Mouse (Mus musculus) mesoderm, embryonic 11.5 days (tissue): ENCODE results near the gene Gna15.

Experiments used
- DNase-seq: peaks from one replicate; pipeline ENCODE4 v3.0.0-alpha.2; 2012; ENCODE audit warnings: low read depth, low spot score

Gene Gna15

GRCm38 (mm10) chr10:81495616-81496263 lies 28.3 kb downstream of the Gna15 start:
- DNase-seq: peak; percentile 32

GRCm38 (mm10) chr10:81495151-81495550 lies 28.9 kb downstream of the Gna15 start:
- no peak for DNase-seq

DNA sequence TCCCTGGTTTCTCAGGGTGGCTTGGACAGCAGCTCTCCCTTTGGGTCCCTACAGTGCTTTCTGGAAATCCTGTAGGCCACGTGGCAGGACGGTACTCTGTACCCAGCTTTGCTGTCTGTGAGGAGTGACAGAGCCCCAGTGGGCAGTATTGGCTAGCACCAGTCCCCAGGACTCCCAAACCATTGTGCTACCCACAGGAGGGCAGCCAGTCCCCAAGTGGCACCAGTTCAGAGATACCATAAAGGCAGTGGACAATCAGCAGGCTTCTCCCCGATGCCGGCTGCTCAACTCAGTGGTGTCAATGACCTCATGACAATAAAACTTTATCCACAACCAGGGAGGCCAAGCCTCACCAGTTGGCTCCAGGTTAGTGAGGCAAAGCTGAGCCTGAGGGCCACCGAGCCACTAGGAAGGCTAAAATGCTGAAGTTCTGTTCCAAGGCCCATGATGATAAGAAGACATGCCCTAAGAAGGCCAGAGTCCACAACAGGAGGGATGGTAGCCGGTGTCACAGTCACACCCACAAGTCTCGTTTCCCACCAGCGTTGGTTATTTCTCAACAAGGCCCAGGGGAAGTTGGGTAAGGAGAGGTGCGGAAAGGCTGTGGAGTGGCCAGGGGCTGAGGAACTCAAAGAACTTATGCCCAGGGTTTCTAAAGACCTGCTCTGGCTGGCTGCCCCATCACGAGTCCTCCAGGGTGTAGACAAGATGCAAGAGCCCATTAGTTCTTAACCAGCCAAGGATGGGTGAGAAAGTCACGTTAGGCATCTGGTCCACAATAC lies 29.6 kb downstream of the Gna15 start:
- no peak for DNase-seq

- no peak for DNase-seq
Observed at GRCm38 (mm10) chr10:81493601-81494220, 30.3 kb downstream of the Gna15 start.

GRCm38 (mm10) chr10:81492606-81493240 lies 31.3 kb downstream of the Gna15 start:
- no peak for DNase-seq

GRCm38 (mm10) chr10:81491018-81491417 lies 33.0 kb downstream of the Gna15 start:
- no peak for DNase-seq

DNA sequence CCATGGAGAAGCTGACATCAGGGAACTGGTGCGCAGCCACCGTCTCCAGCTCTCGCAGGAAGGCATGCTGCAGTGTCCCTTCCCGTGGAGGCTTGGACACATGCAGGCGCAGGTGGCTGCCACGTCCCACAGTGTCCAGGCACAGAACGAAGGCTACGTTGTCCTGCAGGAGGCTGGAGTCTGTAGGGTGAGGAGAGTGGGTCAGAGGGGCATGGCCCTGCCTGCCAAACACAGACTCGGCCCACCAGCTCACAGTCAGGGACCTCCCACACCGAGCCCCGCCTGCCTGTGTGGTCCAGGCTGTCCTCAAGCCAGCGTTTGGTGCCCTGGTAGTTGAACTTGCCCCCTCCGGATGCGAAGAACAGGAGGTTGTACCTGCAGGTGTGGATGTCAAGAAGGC lies 34.1 kb downstream of the Gna15 start:
- DNase-seq: no peak

GRCm38 (mm10) chr10:81488081-81488480 lies 35.9 kb downstream of the Gna15 start:
- no peak for DNase-seq

- no peak for DNase-seq
Observed at GRCm38 (mm10) chr10:81486496-81486895, 37.5 kb downstream of the Gna15 start.

- DNase-seq: no peak
Observed at GRCm38 (mm10) chr10:81485479-81486018, 38.5 kb downstream of the Gna15 start.

DNA sequence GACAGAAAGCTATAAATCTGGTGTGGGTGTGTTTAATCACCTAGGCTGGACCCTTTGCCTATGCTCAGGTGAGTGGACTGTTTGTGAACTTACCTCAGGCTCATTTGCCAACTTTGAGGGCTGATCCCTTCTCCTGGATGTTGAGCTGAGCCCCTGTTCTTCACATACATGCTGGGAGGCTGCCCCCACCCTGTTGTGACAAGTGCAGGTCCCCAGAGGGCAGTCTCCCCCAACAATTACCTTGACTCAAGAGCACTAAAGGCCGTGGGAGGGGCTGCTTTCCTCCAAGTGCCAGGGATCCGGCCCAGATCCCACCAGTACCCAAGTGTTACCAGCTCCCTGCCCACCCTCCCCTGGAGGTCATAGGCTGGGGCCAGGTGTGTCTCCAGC lies 39.0 kb downstream of the Gna15 start:
- DNase-seq: no peak

GRCm38 (mm10) chr10:81484441-81485059 lies 39.5 kb downstream of the Gna15 start:
- DNase-seq: peak; percentile 39

DNA sequence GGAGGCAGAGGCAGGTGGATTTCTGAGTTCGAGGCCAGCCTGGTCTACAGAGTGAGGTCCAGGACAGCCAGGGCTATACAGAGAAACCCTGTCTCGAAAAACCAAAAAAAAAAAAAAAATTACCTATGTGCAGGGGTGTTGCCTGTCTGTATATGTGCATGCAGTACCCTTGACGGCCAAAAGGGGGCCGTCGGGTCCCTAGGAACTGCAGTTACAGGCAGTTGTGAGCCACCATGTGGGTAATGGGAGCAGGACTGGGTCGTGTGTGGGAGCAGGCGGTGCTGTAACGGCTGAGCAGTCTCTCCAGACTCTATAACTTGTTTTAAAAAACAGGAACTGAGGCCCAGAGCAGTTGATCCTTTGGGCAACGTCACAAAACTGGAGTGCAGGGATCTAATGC lies 40.0 kb downstream of the Gna15 start:
- DNase-seq: peak; percentile 77

DNA sequence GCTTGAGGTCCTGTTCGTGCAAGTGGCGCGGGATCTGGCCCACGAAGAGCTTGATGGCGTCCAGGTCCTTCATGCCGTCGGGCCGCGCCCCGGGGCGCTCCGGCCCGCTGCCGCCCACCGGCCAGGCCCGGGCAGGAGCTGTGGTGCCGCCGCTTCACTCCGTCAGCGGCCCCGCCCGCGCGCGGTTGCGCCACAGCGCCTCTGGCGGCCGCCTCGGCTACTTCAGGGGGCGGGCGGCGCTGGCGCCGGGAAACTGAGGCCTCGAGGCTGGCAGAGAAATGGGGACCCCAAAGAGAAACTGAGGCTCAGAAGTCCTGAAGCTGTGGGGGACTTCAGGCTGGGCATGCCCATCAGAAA lies 41.5 kb downstream of the Gna15 start, which contains the start of gene Celf5:
TSS of gene Celf5 (minus strand) at position 177 of the 357 bp plus-strand sequence.
- peak; percentile 52 for DNase-seq

DNA sequence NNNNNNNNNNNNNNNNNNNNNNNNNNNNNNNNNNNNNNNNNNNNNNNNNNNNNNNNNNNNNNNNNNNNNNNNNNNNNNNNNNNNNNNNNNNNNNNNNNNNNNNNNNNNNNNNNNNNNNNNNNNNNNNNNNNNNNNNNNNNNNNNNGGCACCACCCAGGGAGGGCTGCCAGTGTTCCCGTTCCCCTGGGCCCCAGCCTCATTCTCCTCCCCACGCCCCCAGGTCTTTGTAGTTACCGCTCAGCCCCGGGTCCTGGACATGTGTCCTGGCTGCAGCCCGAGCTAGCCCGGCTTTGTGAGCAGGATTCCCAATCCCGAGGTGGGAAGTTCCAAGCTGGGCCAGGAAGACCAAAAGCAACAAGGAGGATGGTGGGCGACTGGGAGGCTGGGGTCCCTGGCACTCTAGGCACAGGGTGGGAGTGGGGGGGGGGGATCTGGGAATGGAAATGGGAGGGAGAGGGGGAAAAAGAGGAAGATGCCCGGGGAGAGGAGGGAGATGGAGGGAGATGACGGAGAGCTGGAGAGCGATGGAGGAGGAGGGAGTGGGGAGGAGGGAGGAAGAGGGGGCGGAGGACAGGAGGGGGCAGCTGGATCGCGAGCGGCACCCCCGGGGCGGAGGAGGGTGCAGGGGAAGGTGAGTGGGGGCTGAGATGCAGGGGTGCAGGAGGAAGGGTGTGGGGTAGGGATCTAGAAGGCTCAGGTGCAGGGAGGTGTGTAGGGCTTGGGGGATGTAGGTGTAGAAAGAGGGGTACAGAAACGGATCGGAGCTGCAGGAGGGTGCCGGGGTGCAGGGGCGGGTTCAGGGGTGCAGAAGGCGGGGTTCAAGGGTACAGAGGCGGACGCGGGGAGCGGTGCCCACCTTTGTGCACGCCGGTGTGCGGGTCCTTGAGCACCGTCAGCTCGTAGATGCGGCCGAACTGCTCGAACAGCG lies 42.2 kb downstream of the Gna15 start:
- no peak for DNase-seq

GRCm38 (mm10) chr10:81474461-81474860 lies 49.6 kb downstream of the Gna15 start:
- DNase-seq: no peak

GRCm38 (mm10) chr10:81473003-81473451 lies 51.0 kb downstream of the Gna15 start:
- DNase-seq: peak; percentile 76

DNA sequence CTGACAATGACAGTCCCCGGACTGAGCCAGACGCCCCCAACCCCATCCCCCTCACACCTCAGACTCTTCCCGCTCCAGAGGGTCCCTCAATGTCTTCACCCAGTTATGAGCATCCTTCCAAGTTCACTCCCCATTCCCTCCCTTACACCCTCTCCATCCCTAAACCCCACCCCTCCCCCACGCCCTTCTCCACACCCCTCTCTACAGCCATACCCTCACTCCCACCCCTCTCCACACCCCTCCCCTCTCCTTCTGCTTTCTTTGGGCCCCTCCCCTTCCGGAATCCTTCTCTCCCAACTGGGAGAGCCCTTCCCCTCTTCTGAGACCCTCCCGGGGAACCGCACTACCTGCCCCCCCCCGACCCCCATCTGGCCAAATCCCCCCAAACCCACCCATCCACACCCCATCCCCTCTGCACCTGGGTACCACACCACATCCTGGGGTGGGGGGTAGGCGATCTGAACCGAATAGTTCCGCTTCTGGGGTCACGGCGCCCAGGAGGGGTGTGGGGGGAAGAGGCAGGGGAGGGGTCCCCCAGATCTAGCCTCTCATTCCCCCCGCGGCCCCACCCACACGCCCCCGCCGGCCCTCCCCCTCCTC lies 51.5 kb downstream of the Gna15 start:
- no peak for DNase-seq

DNA sequence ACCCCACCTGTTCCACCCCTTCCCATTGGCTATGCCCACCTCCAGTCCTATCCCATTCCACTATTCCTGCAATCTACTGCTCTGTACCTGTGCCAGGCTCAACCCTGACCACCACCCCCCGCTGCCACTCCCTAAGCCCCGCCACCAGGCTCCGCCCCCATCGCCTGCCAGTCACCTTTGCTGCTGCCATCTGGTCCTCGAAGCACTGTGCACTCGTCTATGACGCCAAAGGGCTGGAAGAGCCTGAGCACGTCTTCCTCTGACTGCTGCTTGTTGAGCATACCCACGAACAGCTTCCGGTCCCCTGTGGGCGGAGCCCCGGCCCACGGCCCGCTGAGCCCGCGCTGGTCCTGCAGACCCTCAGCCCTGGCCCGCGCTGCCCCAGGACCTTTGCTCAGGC lies 53.6 kb downstream of the Gna15 start:
- DNase-seq: no peak

DNA sequence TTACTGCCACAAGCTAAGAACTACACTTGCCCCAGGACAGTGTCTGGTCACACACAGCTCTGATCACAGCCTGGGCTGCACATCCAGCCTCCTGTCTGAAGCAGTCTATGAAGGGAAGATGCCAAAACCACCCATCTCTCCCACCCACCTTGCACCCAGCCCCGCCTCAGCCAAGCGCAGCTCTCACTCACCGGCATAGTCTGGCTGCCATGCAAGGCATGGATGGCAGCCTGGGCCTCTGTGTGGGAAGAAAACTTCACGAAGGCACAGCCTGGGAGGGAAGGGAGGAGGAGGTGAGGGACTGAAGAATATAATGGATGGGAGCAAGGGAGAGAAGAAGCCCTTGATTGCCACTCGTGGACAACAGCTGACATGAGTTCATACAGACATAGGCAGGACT lies 54.8 kb downstream of the Gna15 start:
- no peak for DNase-seq
